Comparison of ENCODE assay signal across 12 mouse cellular contexts in the genomic region with DNA sequence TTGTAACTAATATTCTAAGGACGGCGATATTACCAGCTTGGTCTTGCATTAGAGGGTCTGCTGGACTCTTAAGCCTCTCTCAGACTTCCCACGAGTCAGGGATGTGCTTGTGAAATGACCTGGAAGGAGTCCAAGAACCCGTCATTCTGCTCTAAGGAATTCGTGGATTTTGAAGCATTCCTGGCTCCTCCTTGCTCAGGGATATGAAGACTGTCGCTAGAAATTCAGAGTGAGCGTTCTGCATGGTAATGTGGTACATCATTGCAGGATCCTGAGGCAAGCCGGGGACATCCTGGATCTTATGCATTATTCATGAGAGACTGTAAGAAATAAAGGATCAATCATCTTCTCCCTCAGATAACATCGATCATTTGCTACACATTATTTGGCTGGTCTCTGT.
A peak's percentile ranks its signal among the peaks of the same experiment; 100 is the strongest.
DNase-seq lines count a peak whose midpoint lies in the region; ATAC-seq and TF ChIP-seq lines count a peak whose summit lies in the region.
"Had no signal": no experiment of that assay in that cellular context is flagged by ENCODE, and none has a peak within 500 bp of the region (broad histone marks: within the 10 kb centered on the region; RNA-seq: fewer than 3 reads in every experiment).

No protein-coding gene starts in this region.

- no peaks in the 10 kb centered on the region for H3K4me1 ChIP-seq in limb, embryonic 14.5 days (ENCODE audit: control insufficient read depth, insufficient read depth, low read length)
- no peaks in the 10 kb centered on the region for H3K4me1 ChIP-seq in limb, embryonic 10.5 days
- no peaks in the 10 kb centered on the region; the same call in 1 of the 2 replicates for H3K4me1 ChIP-seq in hindbrain, embryonic 14.5 days (replicated peaks; ENCODE audit: control insufficient read depth, insufficient read depth, low read length)
- H3K4me1 ChIP-seq in neural tube, embryonic 12.5 days: no peaks in the 10 kb centered on the region

- H3K27ac ChIP-seq in limb, embryonic 14.5 days (replicated peaks; ENCODE audit: low read depth, low read length): no peak overlapping the region
- no peak overlapping the region for H3K27ac ChIP-seq in limb, embryonic 10.5 days
- peak overlapping the region; percentile 74 for H3K27ac ChIP-seq in hindbrain, embryonic 14.5 days
- no peak overlapping the region for H3K27ac ChIP-seq in neural tube, embryonic 12.5 days

- H3K27me3 ChIP-seq in limb, embryonic 14.5 days (ENCODE audit: control insufficient read depth, insufficient read depth, low read length): no peaks in the 10 kb centered on the region
- no peaks in the 10 kb centered on the region for H3K27me3 ChIP-seq in limb, embryonic 10.5 days (ENCODE audit: low read depth, poor library complexity, severe bottlenecking)
- H3K27me3 ChIP-seq in hindbrain, embryonic 14.5 days (ENCODE audit: control insufficient read depth, insufficient read depth, low read length): no peaks in the 10 kb centered on the region
- H3K27me3 ChIP-seq in neural tube, embryonic 12.5 days (replicated peaks): no peaks in the 10 kb centered on the region
- H3K27me3 ChIP-seq: heart, embryonic 12.5 days had no signal

- DNase-seq in cerebellum, postnatal 14 days: peak; percentile 42 to 46
- no peak for DNase-seq in cerebellum, adult 9-10 months
- DNase-seq in limb, embryonic 14.5 days (ENCODE audit: low spot score): peak; percentile 10
- no peak for DNase-seq in limb, embryonic 10.5 days (ENCODE audit: low spot score)
- peak; percentile 70 for DNase-seq in hindbrain, embryonic 14.5 days (ENCODE audit: low spot score)
- no peak for DNase-seq in gastrocnemius, postnatal 14 days
- DNase-seq: B cell, adult 2 months had no signal

- H3K36me3 ChIP-seq in limb, embryonic 14.5 days (ENCODE audit: control insufficient read depth, insufficient read depth, low read length): no peaks in the 10 kb centered on the region
- H3K36me3 ChIP-seq in limb, embryonic 10.5 days: no peaks in the 10 kb centered on the region
- no peaks in the 10 kb centered on the region for H3K36me3 ChIP-seq in hindbrain, embryonic 14.5 days (replicated peaks; ENCODE audit: control insufficient read depth, insufficient read depth)
- H3K36me3 ChIP-seq in neural tube, embryonic 12.5 days: no peaks in the 10 kb centered on the region
- H3K36me3 ChIP-seq: heart, embryonic 12.5 days had no signal

- TF ChIP-seq POLR2A in limb, embryonic 14.5 days (IDR thresholded peaks at IDR 0.05; ENCODE audit: borderline replicate concordance, extremely low read depth, insufficient read depth, insufficient read length): no peak

- H3K9me3 ChIP-seq in limb, embryonic 14.5 days (ENCODE audit: control insufficient read depth, low read length): no peaks in the 10 kb centered on the region
- H3K9me3 ChIP-seq in limb, embryonic 10.5 days (replicated peaks): no peaks in the 10 kb centered on the region
- peaks cover 4% of the 10 kb centered on the region; the same call in 1 of the 2 replicates for H3K9me3 ChIP-seq in hindbrain, embryonic 14.5 days (ENCODE audit: control insufficient read depth, low read length)
- H3K9me3 ChIP-seq in neural tube, embryonic 12.5 days: 0 out of 2 replicates have a peak, but pooled peaks cover 2% of the 10 kb centered on the region
- H3K9me3 ChIP-seq: heart, embryonic 12.5 days had no signal

- no peak overlapping the region for H3K4me3 ChIP-seq in limb, embryonic 14.5 days (replicated peaks; ENCODE audit: low read length)
- H3K4me3 ChIP-seq in limb, embryonic 10.5 days: no peak overlapping the region
- no peak overlapping the region for H3K4me3 ChIP-seq in hindbrain, embryonic 14.5 days (replicated peaks; ENCODE audit: low read length)
- no peak overlapping the region for H3K4me3 ChIP-seq in neural tube, embryonic 12.5 days
- H3K4me3 ChIP-seq: erythroblast, embryonic 14.5 days; heart, embryonic 12.5 days had no signal

- H3K9ac ChIP-seq in limb, embryonic 14.5 days (ENCODE audit: low read depth, low read length, severe bottlenecking): no peak overlapping the region
- no peak overlapping the region for H3K9ac ChIP-seq in hindbrain, embryonic 14.5 days
- no peak overlapping the region for H3K9ac ChIP-seq in neural tube, embryonic 12.5 days
- H3K9ac ChIP-seq: heart, embryonic 12.5 days had no signal

- WGBS in limb, embryonic 14.5 days: 61% methylated on average over 9 of the region's 9 CpGs
- WGBS in limb, embryonic 10.5 days: 83% methylated on average over 9 of the region's 9 CpGs
- 27% methylated on average over 9 of the region's 9 CpGs for WGBS in hindbrain, embryonic 14.5 days
- WGBS in neural tube, embryonic 12.5 days: 61% methylated on average over 9 of the region's 9 CpGs

- no peak for ATAC-seq in limb, embryonic 14.5 days (ENCODE audit: low FRiP score, low read depth)
- peak; percentile 84 for ATAC-seq in hindbrain, embryonic 14.5 days (ENCODE audit: low FRiP score)
- peak; percentile 89 for ATAC-seq in neural tube, embryonic 12.5 days (ENCODE audit: low FRiP score, low read depth)
- no peak for ATAC-seq in megakaryocyte, adult 5-6 weeks (ENCODE audit: poor library complexity, severe bottlenecking)

- intact Hi-C loops in gastrocnemius, postnatal 14 days (cut with DNase I; ENCODE audit: low total_unique reads): no loop called here

- no peak overlapping the region for H3K4me2 ChIP-seq in limb, embryonic 14.5 days (replicated peaks; ENCODE audit: low read depth, low read length, severe bottlenecking)
- peak overlapping the region; percentile 20; the same call in 1 of the 2 replicates for H3K4me2 ChIP-seq in hindbrain, embryonic 14.5 days (replicated peaks)
- no peak overlapping the region for H3K4me2 ChIP-seq in neural tube, embryonic 12.5 days (replicated peaks)
- H3K4me2 ChIP-seq: heart, embryonic 12.5 days; liver, embryonic 11.5 days had no signal

Comparison
In these comparisons a context has a peak if more than half of its experiments do, and no peak if none do; other contexts are left out.
1. DNase-seq: peak in cerebellum, postnatal 14 days (2 of 2), limb, embryonic 14.5 days (single experiment) and hindbrain, embryonic 14.5 days (single experiment); none in cerebellum, adult 9-10 months (single experiment), limb, embryonic 10.5 days (single experiment) and gastrocnemius, postnatal 14 days (single experiment).
2. ATAC-seq: peak in hindbrain, embryonic 14.5 days (single experiment) and neural tube, embryonic 12.5 days (single experiment); none in limb, embryonic 14.5 days (single experiment) and megakaryocyte, adult 5-6 weeks (single experiment).